Mouse (Mus musculus): Measurements from ENCODE around the gene Cyth3.

The Cyth3 gene

DNA sequence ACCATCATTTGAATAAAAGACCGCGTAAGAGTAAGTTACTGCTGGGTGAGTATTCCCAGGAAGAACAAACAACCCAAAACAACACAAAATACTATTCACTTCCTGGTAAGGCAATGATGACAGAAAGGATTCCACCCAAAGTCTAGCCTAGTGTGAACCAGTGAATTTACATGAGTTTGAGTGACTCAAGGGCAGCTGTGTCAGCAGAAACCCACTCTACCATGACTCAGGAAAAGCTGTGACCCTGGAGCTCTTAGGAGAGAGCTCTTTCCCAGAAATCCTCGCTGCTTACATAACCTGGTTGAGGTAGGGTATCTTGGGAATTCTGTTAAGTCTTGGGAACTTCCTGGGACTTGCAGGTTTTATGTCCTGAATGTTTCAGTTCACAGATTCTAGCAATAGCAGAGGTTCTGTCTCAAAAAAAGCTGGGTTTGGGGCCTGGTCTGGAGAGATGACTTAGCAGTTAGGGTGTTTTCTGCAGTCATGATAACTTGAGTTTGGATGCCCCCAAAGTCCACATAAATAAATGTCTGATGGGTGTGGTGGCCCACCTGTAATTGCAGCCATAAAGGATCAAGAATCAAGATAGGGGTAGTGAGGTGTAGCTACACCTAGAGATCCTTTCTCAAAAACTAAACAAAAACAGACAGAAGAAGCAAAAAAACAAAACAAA is 5.5 kb upstream of the Cyth3 start:
- peak; percentile 70 for DNase-seq

DNA sequence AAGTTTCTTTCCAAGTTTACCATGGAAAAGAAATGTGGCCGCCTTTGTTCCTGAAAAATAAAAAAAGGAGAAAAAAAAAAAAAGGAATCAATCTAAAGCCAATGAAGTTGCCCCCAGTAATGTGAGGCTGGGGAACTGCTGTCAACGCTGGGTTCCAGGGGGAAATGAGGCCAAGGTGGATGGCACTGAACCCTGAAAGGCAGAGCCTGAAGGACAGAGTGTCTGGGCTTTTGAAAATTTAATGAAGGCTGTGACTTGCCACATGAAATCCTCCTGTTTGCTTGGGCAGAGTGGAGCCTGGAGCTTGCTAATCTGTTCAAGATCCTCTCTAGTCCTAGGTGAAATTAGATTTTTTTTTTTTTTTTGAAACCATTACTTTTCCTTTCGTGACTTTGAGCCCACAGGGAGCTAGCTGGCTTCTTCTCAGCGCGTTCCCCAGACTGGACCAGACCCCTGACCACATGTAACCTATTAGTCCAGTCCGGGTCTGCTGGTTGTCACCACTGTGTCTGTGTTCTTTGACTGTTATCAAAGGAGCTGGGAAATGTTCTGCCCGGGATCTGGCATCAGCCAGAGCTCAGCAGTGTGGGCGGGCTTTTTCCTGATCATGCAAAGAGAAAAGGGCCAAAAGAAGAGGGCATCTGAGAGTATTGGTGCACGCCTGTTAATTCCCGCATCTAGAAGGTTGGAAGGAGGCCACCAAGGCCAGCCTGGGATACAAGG is 4.6 kb upstream of the Cyth3 start:
- peak; percentile 94 for DNase-seq

DNA sequence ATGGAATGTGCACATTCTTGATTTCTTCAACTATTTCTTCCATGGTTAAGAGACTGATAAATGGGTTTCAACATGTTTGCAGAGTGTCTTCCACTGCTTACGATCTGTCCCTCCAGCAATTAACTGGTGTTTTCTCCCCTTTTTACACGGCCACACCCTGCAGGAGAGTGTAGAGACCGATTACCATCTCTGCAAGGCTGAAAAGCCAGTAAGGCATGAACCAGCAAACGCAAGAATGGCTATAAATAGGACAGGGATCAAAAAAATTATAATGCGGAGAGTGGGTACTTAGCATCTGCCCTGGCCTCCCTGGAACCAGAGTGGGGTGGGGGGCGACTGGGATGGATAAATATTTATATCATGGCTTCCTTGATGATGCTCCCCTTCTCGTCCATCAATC is 3.7 kb upstream of the Cyth3 start:
- peak; percentile 73 for DNase-seq

DNA sequence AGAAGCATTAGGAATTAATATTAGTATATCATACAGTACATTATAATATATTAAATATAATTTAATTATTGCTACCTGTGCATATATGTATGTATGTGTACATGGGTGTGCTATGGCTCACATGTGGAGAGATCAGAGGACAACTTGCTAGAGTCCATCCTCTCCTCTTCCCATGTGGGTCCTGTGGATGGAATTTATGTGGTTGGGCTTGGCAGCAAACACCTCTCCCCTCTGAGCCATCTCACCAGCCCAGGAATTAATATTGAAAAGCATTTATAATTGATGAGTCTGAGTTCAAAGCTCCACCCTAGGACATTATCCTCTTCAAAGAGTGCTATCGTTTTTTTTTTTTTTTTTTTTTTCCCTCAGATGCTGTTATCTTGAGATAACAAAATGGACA is 2.1 kb upstream of the Cyth3 start:
- peak; percentile 83 for DNase-seq

DNA sequence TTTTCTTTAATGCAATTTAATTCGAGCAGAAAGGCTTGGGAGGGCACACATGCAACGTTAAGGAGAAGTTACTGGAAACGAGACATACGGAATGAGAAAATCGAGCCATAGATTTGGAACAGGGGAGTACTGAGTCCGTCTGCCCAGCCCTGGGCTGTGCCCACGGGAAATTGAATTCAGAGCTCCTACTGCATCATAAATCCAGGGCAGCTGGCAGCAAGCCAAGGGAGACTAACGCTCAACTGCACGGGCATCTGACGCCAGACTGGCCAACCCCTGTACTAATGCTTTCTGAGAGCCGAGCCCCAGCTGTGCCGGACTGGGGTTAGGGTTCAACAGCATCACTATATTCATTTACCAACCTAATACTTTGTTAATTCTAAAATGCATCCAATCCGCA is 1.3 kb upstream of the Cyth3 start:
- DNase-seq, result peak; percentile 93

DNA sequence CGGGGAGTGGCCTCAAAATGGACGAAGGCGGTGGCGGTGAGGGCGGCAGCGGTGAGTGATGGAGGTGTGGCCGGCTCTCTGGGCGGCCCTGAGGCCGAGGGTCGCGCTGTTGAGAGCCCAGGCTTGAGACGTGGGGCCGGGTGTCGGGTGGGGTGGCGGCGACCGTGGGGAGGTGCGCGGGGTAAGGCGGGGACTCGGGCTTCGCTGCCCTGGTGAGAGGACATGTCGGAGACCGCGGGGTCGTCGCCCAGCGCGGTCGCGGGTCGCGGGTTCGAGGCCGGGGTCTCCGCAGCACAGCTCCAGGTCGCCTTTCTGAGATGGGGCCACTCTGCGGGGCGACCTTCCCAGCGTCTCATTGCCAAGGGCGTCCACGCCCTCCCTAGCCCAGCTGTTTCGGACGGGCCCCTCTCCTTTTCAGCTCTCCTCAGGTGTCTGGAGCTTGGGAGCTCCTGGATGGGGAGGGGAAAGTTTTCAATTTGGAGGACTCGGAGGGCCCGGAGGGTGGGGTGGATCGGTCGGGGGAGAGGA is 440 bp downstream of the Cyth3 start:
- no peak for DNase-seq

DNA sequence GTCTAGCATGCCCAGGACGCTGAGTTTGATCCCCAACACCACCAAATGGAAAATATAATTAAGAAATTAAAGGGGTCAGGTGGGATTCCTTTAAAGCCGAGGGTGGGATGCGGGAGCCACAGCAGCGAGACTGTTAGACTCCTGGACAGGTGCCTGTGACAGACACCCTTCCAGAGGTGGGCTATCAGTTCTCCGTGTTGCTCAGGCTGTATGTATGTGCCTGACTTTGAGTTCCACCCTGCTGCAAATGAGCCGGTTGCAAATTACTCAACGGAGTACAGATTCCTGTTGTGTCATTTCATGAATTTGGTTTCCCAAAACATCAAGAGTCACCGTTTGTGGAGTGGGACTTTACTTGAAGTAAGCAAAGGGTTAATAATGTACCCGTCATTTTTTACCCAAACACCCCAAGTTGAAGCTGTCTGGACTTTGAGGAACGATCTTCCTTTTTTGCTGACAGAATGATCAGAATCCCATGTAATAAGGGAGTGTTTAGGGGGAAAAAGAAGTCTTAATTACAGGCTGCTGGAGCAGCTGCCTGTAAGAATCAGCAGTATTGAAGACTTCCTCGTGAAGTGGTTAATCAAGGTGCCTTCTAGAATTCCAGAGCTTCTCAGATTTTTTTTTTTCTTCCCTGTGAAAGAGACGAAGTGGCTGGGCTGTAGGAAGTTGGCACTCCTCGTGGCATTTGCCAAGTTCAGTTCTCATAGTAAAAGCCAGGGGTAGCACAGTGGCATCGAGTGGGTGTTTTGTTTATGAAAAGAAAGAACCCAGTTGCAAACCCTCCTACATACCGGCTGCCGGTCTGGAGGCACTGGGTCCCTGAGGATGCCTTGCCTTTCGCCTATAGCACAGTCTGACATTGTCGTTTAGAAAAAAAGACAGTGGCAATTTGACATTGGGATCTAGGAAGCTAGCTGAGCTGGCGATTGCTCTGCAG is 1.4 kb downstream of the Cyth3 start:
- peak; percentile 94 for DNase-seq

DNA sequence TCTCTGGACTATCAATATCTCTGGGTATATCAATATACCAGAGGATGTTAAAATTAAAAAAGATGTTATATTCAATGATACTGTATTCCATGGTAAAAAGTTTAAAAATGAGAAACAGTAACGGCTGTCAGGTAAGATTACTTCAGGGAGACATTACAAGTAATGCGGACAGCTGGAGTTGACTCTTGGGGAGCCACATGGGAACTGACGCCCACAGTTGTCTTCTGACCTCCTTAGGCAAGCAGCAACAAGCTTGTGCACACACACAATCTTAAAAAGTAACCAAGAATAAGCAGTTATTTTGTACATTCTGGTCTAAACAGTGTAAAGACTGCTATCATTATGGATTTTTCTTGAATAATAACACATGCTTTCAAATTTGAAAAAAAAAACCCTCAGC is 2.2 kb downstream of the Cyth3 start:
- DNase-seq, result peak; percentile 89

DNA sequence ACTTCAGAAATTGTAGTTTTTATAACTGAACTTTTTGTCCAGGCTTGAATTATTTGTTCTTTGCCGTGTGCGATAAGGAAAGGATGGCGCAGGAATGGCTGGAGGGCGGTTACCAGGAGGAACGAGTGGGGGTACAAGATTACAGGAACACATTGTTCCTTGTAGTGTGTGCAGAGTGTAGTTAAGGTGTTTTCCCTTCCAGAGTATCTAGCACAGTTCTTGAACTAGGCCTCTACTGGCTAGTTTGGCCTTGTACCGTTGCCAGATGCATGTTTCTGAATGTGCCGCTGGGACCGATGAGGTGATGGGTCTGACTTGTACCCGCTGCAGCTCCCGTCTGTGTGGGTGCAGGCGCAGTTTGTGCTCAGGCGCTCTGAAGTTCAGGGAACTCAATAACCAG is 3.2 kb downstream of the Cyth3 start:
- peak; percentile 96 for DNase-seq

DNA sequence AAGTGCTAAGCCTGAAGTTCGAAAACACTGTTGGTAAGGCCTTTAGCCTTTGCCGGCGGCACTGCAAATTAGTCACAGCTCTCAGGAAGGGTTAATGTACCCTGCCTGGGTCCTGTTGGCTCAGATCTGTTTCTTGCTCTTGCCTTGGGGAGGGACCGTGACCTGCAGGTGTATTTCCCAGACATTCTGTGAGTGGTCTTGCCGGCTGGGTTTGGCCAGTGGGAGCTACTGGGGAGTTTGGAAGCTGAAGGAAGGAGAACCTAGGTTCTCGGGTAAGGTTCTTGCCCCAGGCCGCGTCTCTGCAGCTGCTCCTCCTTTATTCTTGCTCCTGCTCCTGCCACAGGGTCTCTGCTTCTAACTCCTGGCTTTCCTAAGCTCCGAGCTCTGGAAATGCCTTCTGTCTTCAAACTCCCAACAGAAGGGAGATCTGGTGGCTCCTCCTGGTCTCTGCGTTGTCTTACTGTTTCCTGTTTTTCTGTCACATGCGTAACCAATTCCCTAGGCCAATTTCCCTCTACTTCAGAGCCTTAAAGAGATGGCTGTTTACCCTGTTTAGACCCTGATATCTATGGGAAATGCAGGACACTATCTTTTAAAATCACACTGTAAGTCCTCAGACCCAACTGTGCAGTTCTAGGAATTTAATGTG is 3.8 kb downstream of the Cyth3 start:
- peak; percentile 94 for DNase-seq

DNA sequence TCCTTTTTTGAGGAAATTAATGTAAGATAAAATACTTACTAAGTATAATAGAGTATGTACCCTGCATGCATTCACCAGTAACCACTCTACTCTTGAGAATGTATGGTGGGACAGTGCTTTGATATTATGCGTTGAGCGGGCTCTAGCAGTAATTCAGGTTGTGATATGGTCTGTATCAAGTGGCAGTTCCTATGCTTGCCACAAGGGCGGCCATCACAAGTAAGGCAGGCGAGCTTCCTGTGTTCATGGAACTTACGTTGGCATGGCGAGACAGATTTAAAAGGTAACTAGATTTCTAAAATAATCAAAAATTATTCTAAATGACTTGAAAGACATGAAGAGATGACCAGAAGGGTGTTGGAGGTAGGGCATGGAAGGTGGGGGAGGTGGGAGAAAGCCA is 5.3 kb downstream of the Cyth3 start:
- peak; percentile 74 for DNase-seq

DNA sequence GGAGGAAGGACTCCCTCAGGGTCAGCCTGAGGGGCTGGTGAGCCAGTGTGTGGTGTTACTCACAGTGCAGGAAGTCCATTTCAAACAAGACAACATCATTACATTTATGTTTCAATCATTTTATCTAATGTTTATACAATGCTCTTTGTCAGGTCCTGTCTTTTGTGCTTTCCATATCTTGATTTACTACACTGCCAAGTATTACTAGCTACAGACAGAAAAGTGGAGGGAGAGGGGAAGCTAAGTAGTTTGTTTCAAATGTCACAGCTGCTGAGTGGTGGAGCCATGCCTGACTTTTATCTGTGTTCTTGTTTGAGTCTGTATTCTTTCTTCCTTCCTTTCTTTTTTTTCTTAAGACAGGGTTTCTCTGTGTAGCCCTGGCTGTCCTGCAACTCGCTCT is 5.7 kb downstream of the Cyth3 start:
- DNase-seq, result no peak

DNA sequence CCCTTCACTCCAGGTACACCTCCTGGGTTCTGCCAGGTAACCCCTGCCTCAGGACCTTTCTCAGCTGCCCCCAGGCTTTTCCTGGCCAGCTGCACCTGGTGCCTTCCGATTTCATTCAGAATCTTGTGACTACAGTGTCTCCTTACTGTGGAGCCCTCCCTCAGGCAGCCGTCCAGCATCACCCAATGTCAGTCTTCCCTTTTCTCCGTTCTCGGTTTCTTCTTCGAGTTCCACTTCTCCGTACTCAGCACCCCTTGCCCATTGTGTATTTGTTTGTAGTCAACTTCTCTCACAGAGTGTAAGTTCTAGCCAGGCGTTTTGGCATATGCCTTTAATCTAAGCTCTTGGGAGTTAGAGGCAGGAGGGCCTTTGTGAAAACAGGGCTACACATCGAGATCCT is 7.4 kb downstream of the Cyth3 start:
- no peak for DNase-seq

DNA sequence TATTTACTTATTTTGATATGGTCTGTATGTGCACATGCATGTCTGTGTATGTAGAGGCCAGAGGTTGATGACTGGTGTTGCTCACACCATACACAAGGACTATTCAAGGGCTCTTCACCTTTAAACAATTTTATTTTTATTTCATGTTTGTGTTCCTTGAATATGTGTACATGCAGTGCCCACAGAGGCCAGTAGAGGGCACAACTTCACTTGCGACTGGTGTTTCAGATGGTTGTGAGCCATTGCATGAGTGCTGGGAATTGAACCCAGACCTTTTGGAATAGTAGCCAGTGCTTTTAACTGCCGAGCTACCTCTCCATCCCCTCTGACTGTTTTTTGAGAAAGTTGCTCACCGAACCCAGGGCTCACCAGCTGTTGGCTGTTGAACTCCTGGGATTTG is 8.0 kb downstream of the Cyth3 start:
- DNase-seq, result no peak

DNA sequence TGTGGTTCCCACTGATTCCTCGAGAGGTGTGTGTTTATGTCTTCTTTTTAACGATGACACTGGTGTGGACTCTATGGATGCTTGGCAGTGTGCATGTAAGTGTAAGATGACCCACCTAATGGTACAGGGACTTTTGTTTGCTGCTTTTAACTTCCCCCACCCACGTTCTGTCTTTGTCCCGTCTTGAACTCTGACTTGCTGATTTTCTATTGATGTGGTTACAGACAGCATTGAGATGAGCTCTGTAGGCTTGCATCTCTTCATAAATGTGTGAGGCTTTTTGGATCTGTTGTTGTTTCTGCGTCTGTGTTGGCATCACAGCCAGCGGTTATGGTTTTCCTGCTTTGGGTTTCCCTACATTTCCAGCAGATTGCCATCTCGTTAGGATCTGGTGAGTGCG is 8.5 kb downstream of the Cyth3 start:
- no peak for DNase-seq

DNA sequence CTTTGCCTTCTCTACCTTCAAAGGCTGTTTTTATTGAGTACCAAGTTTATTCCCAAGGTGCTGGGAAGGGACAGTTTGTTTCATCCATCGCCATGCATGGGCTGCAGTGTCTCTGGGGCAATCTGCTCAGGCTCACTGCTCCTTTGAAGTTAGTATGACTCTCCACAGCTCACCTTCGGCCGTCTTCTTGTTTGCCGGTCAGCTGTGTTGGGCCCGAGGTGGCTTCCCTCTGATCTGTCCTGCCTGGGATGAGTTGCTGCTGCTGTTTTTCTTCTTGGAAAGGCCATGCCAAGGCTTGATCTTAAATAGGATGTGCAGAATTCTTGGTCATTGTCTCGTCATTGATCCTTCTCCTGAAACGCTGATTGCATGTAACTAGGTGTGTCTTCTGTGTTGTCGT is 9.3 kb downstream of the Cyth3 start:
- no peak for DNase-seq

DNA sequence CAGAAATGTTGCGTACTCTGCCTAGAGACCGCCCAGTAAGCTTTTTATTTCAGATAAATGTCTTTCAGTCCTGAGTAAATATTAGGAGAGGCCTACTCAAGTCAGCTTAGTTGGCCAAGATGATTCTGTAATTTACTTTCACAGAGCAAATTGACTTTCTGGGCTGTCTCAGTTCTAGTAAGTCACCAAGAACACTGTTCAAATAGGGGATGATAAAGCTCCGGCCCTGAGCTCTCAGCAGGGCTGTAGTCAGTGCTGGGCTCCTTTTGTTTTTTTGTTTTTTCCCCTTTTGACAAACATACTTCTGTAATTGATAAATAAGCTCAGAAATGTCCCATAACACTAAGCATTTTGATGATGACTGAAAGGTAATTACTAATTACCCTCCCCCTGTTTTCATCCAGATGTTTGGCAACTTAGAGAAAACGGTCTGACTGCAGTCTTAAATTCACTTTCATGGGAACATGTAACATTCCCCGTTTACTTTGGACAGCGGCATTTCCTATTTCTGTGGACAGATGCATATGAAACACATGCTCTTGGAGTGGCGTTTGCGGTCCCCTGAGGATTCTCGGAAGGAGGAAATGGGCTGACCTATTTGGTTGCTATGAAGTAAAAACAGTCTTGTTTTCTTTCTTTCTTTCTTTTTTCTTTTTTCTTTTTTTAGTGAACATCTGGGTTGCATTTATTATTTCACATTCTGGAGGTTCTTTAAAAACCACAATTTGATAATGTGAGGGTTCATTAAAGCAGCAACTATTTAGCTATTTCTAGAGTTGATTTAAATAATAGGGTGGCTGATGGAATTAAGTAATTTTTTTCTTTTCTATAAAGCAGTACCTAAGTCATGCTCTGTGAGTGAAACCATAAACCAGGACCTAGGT is 10.7 kb downstream of the Cyth3 start:
- DNase-seq, result peak; percentile 98

DNA sequence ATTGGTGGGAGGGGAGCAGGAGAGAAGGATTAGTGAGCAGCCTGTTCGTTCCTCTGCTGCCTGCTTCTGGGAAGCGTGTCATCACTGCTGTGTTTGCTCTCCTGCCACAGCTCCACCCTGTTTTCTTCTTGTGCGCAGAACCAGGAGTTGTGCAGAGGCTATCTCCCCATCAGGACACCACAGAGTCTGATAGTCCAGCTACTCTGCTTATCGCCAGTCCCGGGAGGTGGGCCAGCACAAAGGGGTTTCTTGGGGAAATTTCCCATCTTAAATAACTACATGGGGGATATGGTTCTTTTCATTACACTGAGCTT is 11.3 kb downstream of the Cyth3 start:
- peak; percentile 92 for DNase-seq

DNA sequence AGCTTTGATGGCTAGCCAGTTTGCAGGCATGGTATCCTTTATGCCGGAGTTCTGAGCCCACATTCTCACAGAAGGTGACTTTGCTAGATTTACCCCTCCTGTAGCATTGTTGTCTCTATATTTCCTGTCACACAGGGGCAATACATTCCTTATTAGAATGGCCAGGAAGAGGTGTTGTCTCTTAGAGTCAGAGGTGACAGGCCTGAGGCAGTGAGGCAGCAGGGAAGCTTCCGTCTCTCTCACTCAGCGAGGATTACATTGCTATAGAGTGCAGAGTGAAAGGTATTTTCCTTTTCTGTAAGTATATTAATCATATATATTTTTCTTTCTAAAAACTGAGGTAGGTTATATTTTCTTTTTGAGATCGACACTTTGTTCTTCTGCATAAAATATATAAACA is 11.6 kb downstream of the Cyth3 start:
- DNase-seq, result no peak

DNA sequence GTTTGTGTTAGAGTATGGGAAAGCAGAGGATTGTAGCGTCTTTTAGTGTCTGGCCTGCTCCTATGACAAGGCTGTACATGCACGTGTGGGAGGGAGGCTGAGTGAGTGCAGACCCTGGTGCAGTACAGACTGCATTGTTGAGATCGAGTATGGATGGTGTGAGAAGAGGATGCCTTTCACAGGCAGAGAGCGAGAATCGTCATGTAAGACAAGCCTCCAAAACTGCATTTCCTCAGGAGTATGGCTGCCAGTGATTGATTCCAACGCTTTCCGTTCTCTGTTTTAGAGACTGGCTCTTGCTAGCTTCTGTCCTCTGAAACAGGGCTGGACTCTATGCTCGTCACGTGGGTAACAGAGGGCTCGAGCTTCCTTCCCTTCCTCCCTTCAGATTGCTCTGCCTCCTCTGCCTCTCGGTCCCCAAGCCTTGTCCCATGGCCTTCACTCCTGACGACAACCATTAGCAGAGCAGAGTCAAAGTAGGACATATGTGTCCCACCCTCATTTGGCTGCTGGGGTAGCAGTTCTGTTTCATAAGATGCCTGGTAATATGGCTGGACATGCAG is 12.4 kb downstream of the Cyth3 start:
- DNase-seq, result peak; percentile 97

DNA sequence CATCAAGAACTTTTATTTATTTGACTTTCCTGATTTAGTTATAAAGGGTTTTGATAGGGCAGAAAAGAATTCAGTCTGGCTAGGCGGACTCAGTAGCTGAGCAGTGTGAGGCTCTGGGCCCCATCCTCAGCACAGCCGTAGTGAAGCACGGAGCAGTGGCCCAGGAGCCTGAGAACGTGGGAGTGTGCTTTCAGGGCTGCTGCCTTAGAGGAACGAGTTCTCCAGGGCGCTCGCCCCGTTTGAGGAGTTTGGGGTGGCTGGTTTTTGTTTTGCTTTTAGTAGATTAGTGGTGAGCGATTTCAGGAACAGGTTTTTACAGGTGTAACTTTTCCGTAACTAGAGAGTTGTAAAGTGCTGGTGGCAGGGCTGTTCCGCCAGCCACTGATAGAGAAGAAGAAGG is 13.1 kb downstream of the Cyth3 start:
- DNase-seq, result peak; percentile 89

DNA sequence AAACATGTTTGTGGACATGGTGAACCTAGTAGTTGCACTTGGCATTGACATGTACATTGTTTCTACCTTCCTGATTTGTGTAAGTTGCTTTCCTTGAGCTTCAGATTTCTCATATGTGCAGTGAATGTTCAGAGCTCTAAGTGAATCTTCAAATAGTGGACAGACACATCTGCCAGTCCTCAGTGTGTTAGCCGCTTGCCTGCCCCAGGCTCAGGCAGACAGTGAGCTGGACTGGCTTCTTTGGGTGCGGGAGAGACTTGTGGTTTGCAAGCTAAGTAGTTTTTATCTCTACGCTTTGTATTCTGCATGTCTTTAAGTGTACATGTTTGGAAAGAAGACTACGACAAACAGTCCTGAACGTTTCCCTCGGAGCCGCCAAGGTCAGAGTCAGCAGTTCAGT is 13.9 kb downstream of the Cyth3 start:
- no peak for DNase-seq

Data from heart, adult 11 months (tissue).